Mouse (Mus musculus) midbrain, embryonic 13.5 days (tissue): ENCODE data around the gene Ccnd3. TPM values are rescaled to one million over a fixed set of nuclear protein-coding genes. Genes with fewer than 3 reads are reported as not detected.
"Not testable (repeated sequence)": the region's sequence is repeated elsewhere in the genome, so short reads cannot be mapped to it uniquely, and the experiment has no call there.

Source experiments
- ATAC-seq: fragments of 200-750 bp; cut with Nextera tagmentation; 2 replicates; pipeline ENCODE4 v1.8.0; 2017; ENCODE audit warnings: mild to moderate bottlenecking, moderate TSS enrichment, moderate library complexity
- H3K27ac ChIP-seq: fragments of 300-500 bp; sonication (generic); 2 replicates; pipeline ENCODE4 v1.5.1; 2015; ENCODE audit warnings: inconsistent platforms, mild to moderate bottlenecking, moderate library complexity
- H3K27me3 ChIP-seq: fragments of 300-500 bp; sonication (generic); 2 replicates; pipeline ENCODE4 v1.6.1; 2015; ENCODE audit warnings: mild to moderate bottlenecking, inconsistent platforms
- H3K36me3 ChIP-seq: fragments of 300-500 bp; sonication (generic); 2 replicates; pipeline ENCODE4 v1.6.1; 2015; ENCODE audit warnings: mild to moderate bottlenecking, inconsistent platforms
- H3K4me1 ChIP-seq: fragments of 300-500 bp; sonication (generic); replicated peaks from 2 replicates; pipeline ENCODE4 v1.6.1; 2015; ENCODE audit warnings: inconsistent platforms
- H3K4me2 ChIP-seq: fragments of 300-500 bp; sonication (generic); replicated peaks from 2 replicates; pipeline ENCODE4 v1.6.1; 2015; ENCODE audit warnings: moderate library complexity, mild to moderate bottlenecking, inconsistent platforms
- H3K4me3 ChIP-seq: fragments of 300-500 bp; sonication (generic); replicated peaks from 2 replicates; pipeline ENCODE4 v1.5.1; 2015; ENCODE audit warnings: mild to moderate bottlenecking, inconsistent platforms
- H3K9ac ChIP-seq: fragments of 300-500 bp; sonication (generic); replicated peaks from 2 replicates; pipeline ENCODE4 v1.6.1; 2015; ENCODE audit warnings: mild to moderate bottlenecking, inconsistent platforms
- H3K9me3 ChIP-seq: fragments of 300-500 bp; sonication (generic); 2 replicates; pipeline ENCODE4 v1.6.1; 2016; ENCODE audit warnings: mild to moderate bottlenecking, inconsistent platforms
- WGBS: fragments of 180-500 bp; shearing (Covaris S2); methylation state at CpG from one replicate; pipeline ENCODE4 v1.1.7; 2015; 5-methylcytosine and 5-hydroxymethylcytosine counted together
- polyA plus RNA-seq: library from polyadenylated mRNA; unstranded; fragments of >200 nt; fragmentation: Nextera tagmentation; extraction: Ambion mirVana; gene quantifications from 2 replicates; pipeline ENCODE4 v1.2.1, GENCODE M21; 2015

Ccnd3 gene
- polyA plus RNA-seq, 1 experiment from 2014 or later, result 71.4 TPM

- no peak for ATAC-seq
- H3K27me3 ChIP-seq, result no peaks in the 10 kb centered on the region
- WGBS, result 91% methylated on average over 9 of the region's 9 CpGs
- no peak overlapping the region for H3K9ac ChIP-seq
- H3K36me3 ChIP-seq, result peaks cover 76% of the 10 kb centered on the region
- no peak overlapping the region for H3K27ac ChIP-seq
- H3K4me3 ChIP-seq, result no peak overlapping the region
- H3K4me2 ChIP-seq, result no peak overlapping the region
- no peaks in the 10 kb centered on the region for H3K9me3 ChIP-seq
- H3K4me1 ChIP-seq, result peaks cover 3% of the 10 kb centered on the region
Measured at GRCm38 (mm10) chr17:47617605-47618307, 112.9 kb downstream of the Ccnd3 start.

DNA sequence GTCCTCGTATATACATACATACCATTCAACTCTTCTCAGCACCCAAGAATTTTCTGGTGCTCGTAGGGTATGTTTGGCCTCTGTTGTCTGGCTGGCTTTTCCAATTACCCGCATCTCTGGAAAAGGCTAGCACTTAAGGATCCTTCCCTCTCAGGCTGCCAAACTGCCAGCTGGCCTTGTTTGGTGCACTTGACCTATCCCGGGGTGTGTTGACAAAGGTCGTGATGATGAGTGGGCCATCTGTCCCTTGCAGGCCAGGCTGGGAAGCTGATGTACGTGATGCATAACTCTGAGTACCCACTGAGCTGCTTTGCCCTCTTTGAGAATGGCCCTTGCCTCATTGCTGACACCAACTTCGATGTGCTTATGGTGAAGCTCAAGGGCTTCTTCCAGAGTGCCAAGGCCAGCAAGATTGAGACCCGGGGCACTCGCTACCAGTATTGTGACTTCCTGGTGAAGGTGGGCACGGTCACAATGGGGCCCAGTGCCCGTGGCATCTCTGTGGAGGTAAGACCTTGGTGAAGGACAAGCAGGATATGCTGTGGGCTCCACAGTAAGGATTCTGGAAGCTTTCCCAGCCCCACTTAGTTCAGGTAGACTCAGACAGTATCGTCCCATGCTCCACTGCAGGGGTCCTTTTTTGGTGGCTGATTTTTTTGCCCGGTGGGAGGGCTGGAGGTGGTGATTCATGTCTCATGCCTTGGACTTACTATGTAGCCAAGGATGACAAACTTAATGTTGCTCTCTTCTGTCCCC is 113.9 kb downstream of the Ccnd3 start:
- no peaks in the 10 kb centered on the region for H3K27me3 ChIP-seq
- peaks cover 83% of the 10 kb centered on the region for H3K36me3 ChIP-seq
- no peak overlapping the region for H3K9ac ChIP-seq
- no peaks in the 10 kb centered on the region; the same call in 1 of the 2 replicates for H3K4me1 ChIP-seq
- H3K4me3 ChIP-seq, result no peak overlapping the region
- H3K4me2 ChIP-seq, result no peak overlapping the region
- ATAC-seq, result no peak
- no peak overlapping the region for H3K27ac ChIP-seq
- 89% methylated on average over 13 of the region's 13 CpGs for WGBS
- no peaks in the 10 kb centered on the region for H3K9me3 ChIP-seq

DNA sequence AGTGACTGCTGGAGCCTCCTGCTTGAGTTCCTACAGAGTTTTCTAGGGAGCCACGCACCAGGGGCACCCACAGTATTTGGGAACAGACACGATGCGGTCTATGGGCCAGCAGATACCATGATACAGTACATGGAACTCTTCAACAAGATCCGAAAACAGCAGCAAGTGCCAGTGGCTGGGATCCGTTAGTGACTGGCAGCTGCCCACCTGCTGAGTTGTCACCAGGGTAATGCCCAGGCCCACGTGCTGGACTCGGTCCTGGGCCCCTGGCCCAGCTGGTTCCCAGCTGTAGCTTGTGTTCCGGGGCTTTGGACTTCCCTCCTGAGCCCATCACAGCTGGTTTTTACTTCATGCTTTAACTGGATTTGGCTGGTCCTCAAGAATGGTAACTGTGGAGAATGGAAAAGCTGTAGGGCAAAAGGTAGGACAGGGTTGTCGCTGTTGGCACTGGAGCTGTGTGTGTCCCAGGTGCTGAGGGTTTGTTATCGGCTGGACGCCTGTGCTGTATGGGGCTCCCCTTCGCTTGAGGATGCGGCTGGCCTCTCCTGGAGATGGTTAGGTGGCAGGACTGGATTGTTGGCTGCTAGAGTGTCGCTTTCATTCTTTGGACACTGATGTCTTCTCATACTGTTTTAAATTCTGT is 118.2 kb downstream of the Ccnd3 start:
- WGBS, result 92% methylated on average over 14 of the region's 14 CpGs
- ATAC-seq, result no peak

DNA sequence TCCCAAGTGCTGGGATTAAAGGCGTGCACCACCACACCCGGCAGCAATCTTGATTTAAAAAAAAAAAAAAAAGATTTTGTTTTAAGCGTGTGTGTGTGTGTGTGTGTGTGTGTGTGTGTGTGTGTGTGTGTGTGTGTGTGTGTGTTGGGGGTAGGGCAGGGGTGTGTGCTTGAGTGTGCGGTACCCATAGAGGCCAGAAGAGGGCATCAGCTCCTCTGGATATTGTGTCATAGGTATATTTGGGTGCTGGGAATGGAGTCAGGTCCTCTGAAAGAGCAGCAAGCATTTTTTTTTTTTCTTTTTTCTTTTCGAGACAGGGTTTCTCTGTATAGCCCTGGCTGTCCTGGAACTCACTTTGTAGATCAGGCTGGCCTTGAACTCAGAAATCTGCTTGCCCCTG is 119.7 kb downstream of the Ccnd3 start:
- not testable (repeated sequence) for H3K9me3 ChIP-seq, H3K4me3 ChIP-seq, H3K4me2 ChIP-seq, H3K27ac ChIP-seq, ATAC-seq, H3K9ac ChIP-seq, H3K27me3 ChIP-seq, H3K4me1 ChIP-seq
- peaks cover 62% of the 10 kb centered on the region for H3K36me3 ChIP-seq
- 97% methylated on average over 4 of the region's 5 CpGs for WGBS

More for the DNA sequence above, 118.2 kb downstream of the Ccnd3 start:
- Histone ChIP-seq H3K4me2 (no peak overlapping the region), H3K4me3 (no peak overlapping the region), H3K9ac (no peak overlapping the region), H3K4me1 (peaks cover 1% of the 10 kb centered on the region), H3K27ac (no peak overlapping the region), H3K9me3 (no peaks in the 10 kb centered on the region), H3K27me3 (no peaks in the 10 kb centered on the region), H3K36me3 (peaks cover 72% of the 10 kb centered on the region)

- Histone ChIP-seq H3K4me1 (peaks cover 9% of the 10 kb centered on the region), H3K4me3 (no peak overlapping the region), H3K9ac (no peak overlapping the region), H3K27me3 (no peaks in the 10 kb centered on the region), H3K9me3 (no peaks in the 10 kb centered on the region), H3K27ac (no peak overlapping the region), H3K36me3 (peaks cover 57% of the 10 kb centered on the region), H3K4me2 (no peak overlapping the region)
- ATAC-seq, result no peak
- WGBS, result over 99% methylated on average over 2 of the region's 2 CpGs
Measured at GRCm38 (mm10) chr17:47625088-47625487, 120.2 kb downstream of the Ccnd3 start.

DNA sequence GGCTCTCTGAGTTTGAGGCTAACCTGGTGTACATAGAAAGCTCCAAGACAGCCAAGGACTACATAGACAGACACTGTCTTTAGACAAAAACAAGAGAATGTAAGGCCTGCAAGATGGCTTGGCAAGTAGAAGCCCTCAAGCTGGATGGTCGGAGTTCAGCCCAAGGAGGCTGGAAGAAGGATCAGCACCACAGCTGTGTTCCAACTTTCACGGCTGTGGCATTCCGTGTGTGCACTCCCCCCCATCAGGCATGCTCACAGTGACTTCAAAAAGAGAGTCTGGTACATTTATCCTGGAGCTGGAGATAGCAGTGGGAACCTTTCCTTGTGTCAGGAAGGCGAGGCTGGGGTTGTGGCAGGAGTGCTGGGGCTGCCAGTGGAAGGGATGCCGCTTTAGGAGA is 121.2 kb downstream of the Ccnd3 start:
- no peak overlapping the region for H3K4me3 ChIP-seq
- H3K9me3 ChIP-seq, result no peaks in the 10 kb centered on the region
- no peaks in the 10 kb centered on the region for H3K27me3 ChIP-seq
- no peak overlapping the region for H3K9ac ChIP-seq
- no peak overlapping the region for H3K4me2 ChIP-seq
- 92% methylated on average over 5 of the region's 5 CpGs for WGBS
- peaks cover 50% of the 10 kb centered on the region for H3K36me3 ChIP-seq
- no peak overlapping the region for H3K27ac ChIP-seq
- H3K4me1 ChIP-seq, result peaks cover 17% of the 10 kb centered on the region
- ATAC-seq, result no peak

DNA sequence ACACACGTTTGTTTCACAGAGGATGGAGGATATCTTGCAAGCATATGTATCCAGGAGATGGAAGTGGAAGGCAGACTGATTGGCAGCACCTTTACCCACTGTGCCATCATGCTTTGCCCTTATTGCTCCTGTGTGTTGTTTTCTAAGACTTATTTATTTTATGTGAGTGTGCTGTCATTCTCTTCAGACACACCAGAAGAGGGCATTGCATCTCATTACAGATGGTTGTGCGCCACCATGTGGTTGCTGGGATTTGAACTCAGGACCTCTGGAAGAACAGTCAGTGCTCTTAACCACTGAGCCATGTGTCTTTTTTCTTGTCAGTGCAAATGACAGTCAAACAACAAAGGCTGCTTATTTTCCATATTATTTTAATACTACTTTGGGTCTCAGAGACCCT is 122.9 kb downstream of the Ccnd3 start:
- Histone ChIP-seq H3K4me3 (peak overlapping the region; percentile 72), H3K4me2 (peak overlapping the region; percentile 76)
- WGBS, result 81% methylated on average over 2 of the region's 2 CpGs

GRCm38 (mm10) chr17:47628851-47629676 is 124.2 kb downstream of the Ccnd3 start:
- H3K36me3 ChIP-seq, result peaks cover 20% of the 10 kb centered on the region
- H3K4me3 ChIP-seq, result peak overlapping the region; percentile 72
- H3K4me1 ChIP-seq, result peaks cover 41% of the 10 kb centered on the region
- H3K27ac ChIP-seq, result peak overlapping the region; percentile 97
- peak overlapping the region; percentile 76 for H3K4me2 ChIP-seq
- no peaks in the 10 kb centered on the region for H3K27me3 ChIP-seq
- WGBS, result under 1% methylated on average over 56 of the region's 63 CpGs
- peak overlapping the region; percentile 84 for H3K9ac ChIP-seq
- no peaks in the 10 kb centered on the region for H3K9me3 ChIP-seq
- peak; percentile 92 for ATAC-seq

More for the DNA sequence above, 122.9 kb downstream of the Ccnd3 start:
- no peak for ATAC-seq
- no peak overlapping the region for H3K27ac ChIP-seq
- no peaks in the 10 kb centered on the region for H3K9me3 ChIP-seq
- no peaks in the 10 kb centered on the region for H3K27me3 ChIP-seq
- H3K9ac ChIP-seq, result peak overlapping the region; percentile 84; the same call in 1 of the 2 replicates
- H3K36me3 ChIP-seq, result peaks cover 32% of the 10 kb centered on the region
- H3K4me1 ChIP-seq, result peaks cover 34% of the 10 kb centered on the region

GRCm38 (mm10) chr17:47629717-47630677 is 125.1 kb downstream of the Ccnd3 start:
- Histone ChIP-seq H3K9me3 (no peaks in the 10 kb centered on the region), H3K36me3 (peaks cover 10% of the 10 kb centered on the region), H3K27me3 (no peaks in the 10 kb centered on the region), H3K4me2 (peak overlapping the region; percentile 76), H3K4me3 (peak overlapping the region; percentile 72), H3K27ac (peak overlapping the region; percentile 97), H3K9ac (peak overlapping the region; percentile 84), H3K4me1 (peaks cover 45% of the 10 kb centered on the region)
- ATAC-seq, result peak; percentile 71
- WGBS, result 1% methylated on average over 61 of the region's 61 CpGs

- WGBS, result 2% methylated on average over 3 of the region's 3 CpGs
Measured at GRCm38 (mm10) chr17:47630678-47631065, 125.8 kb downstream of the Ccnd3 start, which contains the start of gene Usp49. TSS of gene Usp49 (plus strand) at chr17:47630690.

More at GRCm38 (mm10) chr17:47630678-47631065, 125.8 kb downstream of the Ccnd3 start, which contains the start of gene Usp49:
- no peak for ATAC-seq
- H3K9ac ChIP-seq, result peak within 1 kb of the TSS; percentile 84
- H3K9me3 ChIP-seq, result no peaks in the 10 kb centered on the region
- no peaks in the 10 kb centered on the region for H3K27me3 ChIP-seq
- peak within 1 kb of the TSS; percentile 97 for H3K27ac ChIP-seq
- peaks cover 10% of the 10 kb centered on the region for H3K36me3 ChIP-seq
- H3K4me1 ChIP-seq, result peaks cover 45% of the 10 kb centered on the region
- H3K4me2 ChIP-seq, result peak within 1 kb of the TSS; percentile 76
- H3K4me3 ChIP-seq, result peak within 1 kb of the TSS; percentile 72
